Comparison of ENCODE assay signal across 27 mouse cellular contexts in the genomic region with DNA sequence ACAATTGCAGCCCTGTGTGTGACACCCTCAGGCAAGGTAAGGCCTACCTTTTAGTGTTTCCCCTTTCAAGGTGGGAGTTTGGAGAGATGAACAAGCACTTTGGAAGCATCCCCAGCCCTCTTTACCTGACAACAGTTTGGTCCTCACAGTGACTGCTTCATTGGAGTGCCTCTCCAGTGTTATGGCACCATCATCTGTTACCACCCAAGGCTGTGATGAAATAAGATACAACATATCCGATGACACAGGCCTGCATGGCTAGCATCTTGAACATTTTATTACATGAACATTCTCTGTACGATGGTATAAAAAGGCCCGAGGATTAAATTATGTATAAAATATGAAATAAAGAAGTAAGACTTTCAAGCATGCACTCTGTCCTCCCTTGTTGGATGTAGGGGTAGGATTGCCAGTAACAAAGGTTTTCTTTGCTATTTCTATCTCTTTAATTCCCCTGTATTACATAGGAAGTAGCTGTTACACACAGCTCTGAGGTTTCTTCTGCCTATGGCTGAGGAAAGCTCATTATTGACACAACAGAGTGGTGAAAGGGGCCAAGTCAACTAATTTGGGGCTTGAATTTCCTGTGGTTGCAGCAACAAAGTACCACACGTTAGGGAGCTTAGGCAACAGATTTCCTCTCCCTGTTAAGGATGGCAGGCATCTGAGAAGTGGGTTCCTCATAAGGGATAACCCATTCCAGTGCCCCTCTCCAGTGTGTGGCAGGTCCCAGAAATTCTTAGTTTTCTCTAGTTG. TPM values are rescaled to one million over a fixed set of nuclear protein-coding genes. Genes with fewer than 3 reads are reported as not detected.
DNase-seq lines count a peak whose midpoint lies in the region; ATAC-seq and TF ChIP-seq lines count a peak whose summit lies in the region.
"Had no signal": no experiment of that assay in that cellular context is flagged by ENCODE, and none has a peak within 500 bp of the region (broad histone marks: within the 10 kb centered on the region; RNA-seq: fewer than 3 reads in every experiment).

No protein-coding gene starts in this region.

- H3K4me2 ChIP-seq in liver, postnatal 0 days (ENCODE audit: low read depth, low read length) = no peak overlapping the region
- H3K4me2 ChIP-seq: embryonic facial prominence, embryonic 12.5 days; forebrain, embryonic 13.5 days; forebrain, embryonic 15.5 days had no signal

- WGBS in liver, postnatal 0 days (ENCODE audit: insufficient replicate concordance) = 64% methylated on average over 4 of the region's 4 CpGs

- H3K27ac ChIP-seq in liver, postnatal 0 days (ENCODE audit: low read depth) = 0 out of 2 replicates have a peak overlapping the region, but pooled peaks have one; percentile 29
- H3K27ac ChIP-seq: embryonic facial prominence, embryonic 10.5 days; embryonic facial prominence, embryonic 12.5 days; forebrain, embryonic 13.5 days; forebrain, embryonic 15.5 days had no signal

- no peak for TF ChIP-seq CTCF in liver, postnatal 0 days (IDR thresholded peaks at IDR 0.05; ENCODE audit: low read depth)

- H3K9me3 ChIP-seq in liver, postnatal 0 days (ENCODE audit: low read length) = no peaks in the 10 kb centered on the region
- H3K9me3 ChIP-seq: embryonic facial prominence, embryonic 10.5 days; embryonic facial prominence, embryonic 12.5 days; forebrain, embryonic 13.5 days; forebrain, embryonic 15.5 days had no signal

- H3K4me3 ChIP-seq in liver, postnatal 0 days (ENCODE audit: low read depth, low read length) = no peak overlapping the region
- H3K4me3 ChIP-seq: embryonic facial prominence, embryonic 10.5 days; embryonic facial prominence, embryonic 12.5 days; forebrain, embryonic 13.5 days; forebrain, embryonic 15.5 days had no signal

- TF ChIP-seq EP300 in liver, postnatal 0 days (IDR thresholded peaks at IDR 0.05; ENCODE audit: low read depth) = no peak

- H3K36me3 ChIP-seq in liver, postnatal 0 days (replicated peaks; ENCODE audit: insufficient read depth, low read length) = peaks cover 15% of the 10 kb centered on the region
- H3K36me3 ChIP-seq: embryonic facial prominence, embryonic 12.5 days; forebrain, embryonic 15.5 days had no signal

- no peak for ATAC-seq in liver, postnatal 0 days
- peak; percentile 65 for ATAC-seq in common myeloid progenitor, adult 5-6 weeks (replicated peaks; ENCODE audit: low read depth, poor library complexity, severe bottlenecking)
- peak; percentile 49 to 53; a peak in 2 of 4 replicates for ATAC-seq in hematopoietic stem cell, adult 5-6 weeks (replicated peaks in 1 of 2; ENCODE audit: insufficient read depth in 1 of 2, low FRiP score in 2 of 2, low TSS enrichment in 1 of 2, low read depth in 1 of 2, poor library complexity in 2 of 2, severe bottlenecking in 2 of 2)
- peak; percentile 93 for ATAC-seq in megakaryocyte progenitor cell, adult 5-6 weeks (replicated peaks; ENCODE audit: poor library complexity)
- ATAC-seq: forebrain, embryonic 13.5 days; forebrain, embryonic 15.5 days; forebrain, postnatal 0 days had no signal

- H3K9ac ChIP-seq in liver, postnatal 0 days (replicated peaks) = no peak overlapping the region
- H3K9ac ChIP-seq: embryonic facial prominence, embryonic 12.5 days; forebrain, embryonic 13.5 days; forebrain, embryonic 15.5 days; forebrain, postnatal 0 days had no signal

- no peak for DNase-seq in liver, postnatal 0 days
- no peak for DNase-seq in liver
- no peak for DNase-seq in layer of hippocampus, postnatal 36 days
- DNase-seq in adrenal gland, adult 8-10 months = no peak
- no peak for DNase-seq in adrenal gland, postnatal 14 days
- DNase-seq: adrenal gland, postnatal 10 days; adrenal gland, postnatal 36 days; cerebellum, adult 11 months; cerebellum, adult 18-20 months; cerebellum, adult 8-10 months; cerebellum, adult 9-11 months; cerebellum, postnatal 14 days; cerebellum, postnatal 36 days; forebrain, postnatal 0 days had no signal

- H3K27me3 ChIP-seq in liver, postnatal 0 days (ENCODE audit: insufficient read depth, low read length) = no peaks in the 10 kb centered on the region
- H3K27me3 ChIP-seq: embryonic facial prominence, embryonic 12.5 days; forebrain, embryonic 13.5 days; forebrain, embryonic 15.5 days had no signal

- no peaks in the 10 kb centered on the region for H3K4me1 ChIP-seq in liver, postnatal 0 days (ENCODE audit: insufficient read depth)
- H3K4me1 ChIP-seq: embryonic facial prominence, embryonic 10.5 days; embryonic facial prominence, embryonic 12.5 days; forebrain, embryonic 13.5 days; forebrain, embryonic 15.5 days had no signal

RNA-seq across cellular contexts. Expression of a gene that starts 22.3 kb away (rescaled TPM):
- 21.9 and 24.3 TPM in 2 replicates for polyA plus RNA-seq in liver, postnatal 0 days (2015; fragmentation: Nextera tagmentation; extraction: Ambion mirVana)
- total RNA-seq in common myeloid progenitor, adult 5-6 weeks (2017) = 51.4 and 63.2 TPM in 2 replicates
- 54.5 and 63.1 TPM in 2 replicates for total RNA-seq in hematopoietic stem cell, adult 5-6 weeks (2017)
- total RNA-seq in megakaryocyte progenitor cell, adult 5-6 weeks (2015) = 174 and 188 TPM in 2 replicates
- 104 and 109 TPM in 2 replicates for total RNA-seq in megakaryocyte progenitor cell, adult 5-6 weeks (2017)
- 10 to 100 TPM; 24.9 to 29.5 TPM for total RNA-seq in layer of hippocampus, postnatal 36 days (2021)
- total RNA-seq in adrenal gland, adult 8-10 months (2022) = 100 to 1,000 TPM; 190 to 204 (median 198) TPM
- total RNA-seq in adrenal gland, postnatal 14 days (2021) = 105 and 114 TPM in 2 replicates

RNA-seq across cellular contexts. Expression of a gene that starts 29.9 kb away (rescaled TPM):
- not detected in 2 replicates for polyA plus RNA-seq in liver, postnatal 0 days (2015; fragmentation: Nextera tagmentation; extraction: Ambion mirVana)
- not detected in 2 replicates for total RNA-seq in common myeloid progenitor, adult 5-6 weeks (2017)
- not detected in 2 replicates for total RNA-seq in hematopoietic stem cell, adult 5-6 weeks (2017)
- total RNA-seq in megakaryocyte progenitor cell, adult 5-6 weeks (2015) = not detected in 2 replicates
- total RNA-seq in megakaryocyte progenitor cell, adult 5-6 weeks (2017) = not detected in 2 replicates
- not detected for total RNA-seq in layer of hippocampus, postnatal 36 days (2021)
- not detected for total RNA-seq in adrenal gland, adult 8-10 months (2022)
- total RNA-seq in adrenal gland, postnatal 14 days (2021) = not detected in 2 replicates
- total RNA-seq: adrenal gland, postnatal 10 days; adrenal gland, postnatal 36 days; forebrain, postnatal 0 days; MEL had no signal
- polyA plus RNA-seq: brain, embryonic 14.5 days; C2C12; cortical plate, adult 2 months; embryonic facial prominence, embryonic 10.5 days; embryonic facial prominence, embryonic 12.5 days; embryonic facial prominence, embryonic 14.5 days; forebrain, embryonic 11.5 days; forebrain, embryonic 13.5 days; forebrain, embryonic 15.5 days; forebrain, postnatal 0 days had no signal

RNA-seq across cellular contexts. Expression of a gene that starts 58.2 kb away (rescaled TPM):
- 11.7 and 12.9 TPM in 2 replicates for polyA plus RNA-seq in liver, postnatal 0 days (2015; fragmentation: Nextera tagmentation; extraction: Ambion mirVana)
- total RNA-seq in common myeloid progenitor, adult 5-6 weeks (2017) = 28.0 and 61.3 TPM in 2 replicates
- 40.7 and 50.7 TPM in 2 replicates for total RNA-seq in hematopoietic stem cell, adult 5-6 weeks (2017)
- 9.8 and 12.5 TPM in 2 replicates for total RNA-seq in megakaryocyte progenitor cell, adult 5-6 weeks (2015)
- total RNA-seq in megakaryocyte progenitor cell, adult 5-6 weeks (2017) = 22.8 and 53.0 TPM in 2 replicates
- 10 to 100 TPM; 47.1 to 50.4 TPM for total RNA-seq in layer of hippocampus, postnatal 36 days (2021)
- 100 to 1,000 TPM in 2 of 4 experiments, 10 to 100 TPM in 2; 68.7 to 107 (median 88.8) TPM for total RNA-seq in adrenal gland, adult 8-10 months (2022)
- 56.3 and 56.5 TPM in 2 replicates for total RNA-seq in adrenal gland, postnatal 14 days (2021)

RNA-seq across cellular contexts. Expression of a gene that starts 58.3 kb away (rescaled TPM):
- polyA plus RNA-seq in liver, postnatal 0 days (2015; fragmentation: Nextera tagmentation; extraction: Ambion mirVana) = 9.7 and 11.1 TPM in 2 replicates
- total RNA-seq in common myeloid progenitor, adult 5-6 weeks (2017) = 12.0 and 12.7 TPM in 2 replicates
- 12.6 and 15.8 TPM in 2 replicates for total RNA-seq in hematopoietic stem cell, adult 5-6 weeks (2017)
- total RNA-seq in megakaryocyte progenitor cell, adult 5-6 weeks (2015) = 14.0 and 14.5 TPM in 2 replicates
- total RNA-seq in megakaryocyte progenitor cell, adult 5-6 weeks (2017) = 10.0 and 22.1 TPM in 2 replicates
- 10 to 100 TPM; 18.8 to 24.2 TPM for total RNA-seq in layer of hippocampus, postnatal 36 days (2021)
- total RNA-seq in adrenal gland, adult 8-10 months (2022) = 10 to 100 TPM; 25.4 to 44.8 (median 33.5) TPM
- total RNA-seq in adrenal gland, postnatal 14 days (2021) = 26.6 and 29.7 TPM in 2 replicates
